Mouse (Mus musculus) liver, postnatal 0 days (tissue): ENCODE data around the gene Tnf.

Source experiments
- CTCF ChIP-seq: sonication (generic); IDR thresholded peaks from 2 replicates; pipeline ENCODE4 v1.5.1; 2016; ENCODE audit warnings: antibody characterized with exemption, low read depth
- EP300 ChIP-seq: IDR thresholded peaks from 2 replicates; pipeline ENCODE4 v1.6.1; 2016; ENCODE audit warnings: antibody characterized with exemption, low read depth, mild to moderate bottlenecking

DNA sequence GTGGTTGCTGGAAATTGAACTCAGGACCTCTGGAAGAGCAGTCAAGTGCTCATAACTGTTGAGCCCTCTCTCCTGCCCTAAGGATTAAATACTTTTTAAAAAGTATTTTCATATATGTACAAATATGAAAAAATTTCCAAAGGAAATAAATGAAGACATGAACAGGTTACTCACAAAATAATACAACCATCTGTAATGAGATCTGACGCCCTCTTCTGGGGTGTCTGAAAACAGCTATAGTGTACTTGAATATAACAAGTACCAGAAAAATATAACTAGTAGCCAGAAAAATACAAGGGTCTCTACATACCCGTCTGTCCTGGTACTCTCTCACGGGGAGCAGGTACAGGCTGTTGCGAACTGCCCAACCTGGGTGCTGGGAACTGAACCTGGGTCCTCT lies 22.8 kb upstream of the Tnf start:
- TF ChIP-seq CTCF, result no peak
- no peak for TF ChIP-seq EP300
